19 mouse cellular contexts compared by ENCODE assay signal in the genomic region with DNA sequence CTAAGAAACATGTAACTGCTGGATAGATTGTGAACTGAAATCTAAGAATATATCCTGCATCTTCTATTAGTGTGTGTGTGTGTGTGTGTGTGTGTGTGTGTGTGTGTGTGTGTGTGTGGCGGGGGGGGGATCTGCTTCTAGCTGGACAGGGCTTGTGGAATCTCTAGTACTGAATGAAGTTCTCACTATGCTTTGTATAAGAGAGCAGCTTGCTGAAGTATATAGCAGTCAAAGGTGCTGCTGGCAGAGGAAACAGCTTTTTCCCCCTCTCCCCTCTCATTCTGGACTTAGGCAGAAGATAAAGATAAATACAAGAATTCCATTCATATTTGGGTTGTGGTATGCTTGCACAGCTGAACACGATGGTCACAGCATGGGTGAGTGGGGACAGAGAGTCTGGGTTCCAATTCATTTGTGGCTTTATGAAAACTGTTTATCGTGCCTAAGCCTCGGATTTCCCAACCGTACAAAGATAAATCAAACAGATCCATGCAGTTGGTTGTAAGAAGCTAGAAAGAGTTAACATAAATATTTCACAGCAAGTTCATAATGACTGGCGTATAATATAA.
A peak's percentile ranks its signal among the peaks of the same experiment; 100 is the strongest.
DNase-seq lines count a peak whose midpoint lies in the region; ATAC-seq and TF ChIP-seq lines count a peak whose summit lies in the region.
"Had no signal": no experiment of that assay in that cellular context is flagged by ENCODE, and none has a peak within 500 bp of the region (broad histone marks: within the 10 kb centered on the region; RNA-seq: fewer than 3 reads in every experiment).

No protein-coding gene starts in this region.

- no peak overlapping the region for H3K4me2 ChIP-seq in kidney, postnatal 0 days (ENCODE audit: low read length)
- H3K4me2 ChIP-seq in lung, postnatal 0 days (replicated peaks; ENCODE audit: low read depth, low read length): no peak overlapping the region
- H3K4me2 ChIP-seq in hindbrain, embryonic 11.5 days (replicated peaks; ENCODE audit: low read depth, low read length): no peak overlapping the region
- H3K4me2 ChIP-seq: embryonic facial prominence, embryonic 13.5 days; forebrain, embryonic 13.5 days; heart, embryonic 12.5 days; hindbrain, embryonic 15.5 days had no signal

- no peaks in the 10 kb centered on the region for H3K4me1 ChIP-seq in kidney, postnatal 0 days (replicated peaks; ENCODE audit: insufficient read depth, low read length)
- no peaks in the 10 kb centered on the region for H3K4me1 ChIP-seq in kidney, adult 2 months (ENCODE audit: control insufficient read depth, insufficient read depth, low read length)
- 0 out of 2 replicates have a peak, but pooled peaks cover 4% of the 10 kb centered on the region for H3K4me1 ChIP-seq in lung, postnatal 0 days (ENCODE audit: insufficient read depth, low read depth, low read length)
- H3K4me1 ChIP-seq in embryonic fibroblast, embryonic 13.5 days (ENCODE audit: control insufficient read depth, insufficient read depth, low read length): 0 out of 2 replicates have a peak, but pooled peaks cover 2% of the 10 kb centered on the region
- no peaks in the 10 kb centered on the region for H3K4me1 ChIP-seq in hindbrain, embryonic 11.5 days (replicated peaks; ENCODE audit: control insufficient read depth, insufficient read depth, low read length)
- H3K4me1 ChIP-seq: forebrain, embryonic 13.5 days; heart, embryonic 12.5 days; hindbrain, embryonic 10.5 days; hindbrain, embryonic 15.5 days had no signal

- peak; percentile 31 for DNase-seq in kidney, postnatal 0 days (ENCODE audit: low spot score)
- no peak for DNase-seq in kidney, adult 2 months
- peak; percentile 7 for DNase-seq in lung, postnatal 0 days (ENCODE audit: low spot score)
- DNase-seq in lung, postnatal 25 days (ENCODE audit: low spot score): no peak
- no peak for DNase-seq in cerebellum, adult 18-20 months
- no peak for DNase-seq in hindbrain, embryonic 11.5 days (ENCODE audit: low spot score)
- DNase-seq: adrenal gland, postnatal 10 days; cerebellum, adult 11-12 months; cerebellum, adult 9-11 months; cerebellum, postnatal 36 days; gastrocnemius, adult 2 months; gastrocnemius, postnatal 25 days had no signal

- ATAC-seq in kidney, postnatal 0 days (replicated peaks; ENCODE audit: low FRiP score, low read depth): no peak
- no peak for ATAC-seq in lung, postnatal 0 days
- no peak for ATAC-seq in hindbrain, embryonic 11.5 days (ENCODE audit: low FRiP score)
- ATAC-seq: forebrain, embryonic 13.5 days had no signal

- TF ChIP-seq CTCF in kidney, postnatal 0 days (IDR thresholded peaks at IDR 0.05; ENCODE audit: low read depth): no peak
- no peak for TF ChIP-seq CTCF in kidney, adult 2 months (conservative IDR thresholded peaks at IDR 0.05; ENCODE audit: insufficient read depth, insufficient read length, low read depth, low read length)
- TF ChIP-seq CTCF in lung, postnatal 0 days (IDR thresholded peaks at IDR 0.05): no peak
- TF ChIP-seq CTCF in embryonic fibroblast, embryonic 13.5 days (IDR thresholded peaks at IDR 0.05; ENCODE audit: borderline replicate concordance, insufficient read depth, low read length): no peak

- no peak overlapping the region for H3K4me3 ChIP-seq in kidney, postnatal 0 days (replicated peaks; ENCODE audit: low read depth, low read length)
- no peak overlapping the region for H3K4me3 ChIP-seq in kidney, adult 2 months (ENCODE audit: insufficient read depth, low read depth, low read length)
- H3K4me3 ChIP-seq in lung, postnatal 0 days (ENCODE audit: low read depth, low read length): no peak overlapping the region
- no peak overlapping the region for H3K4me3 ChIP-seq in embryonic fibroblast, embryonic 13.5 days (ENCODE audit: insufficient read depth, low read length)
- H3K4me3 ChIP-seq in hindbrain, embryonic 11.5 days (ENCODE audit: low read depth, low read length): no peak overlapping the region
- H3K4me3 ChIP-seq: embryonic facial prominence, embryonic 13.5 days; forebrain, embryonic 13.5 days; gastrocnemius, adult 2 months; heart, embryonic 12.5 days; hindbrain, embryonic 10.5 days; hindbrain, embryonic 15.5 days had no signal

- TF ChIP-seq EP300 in lung, postnatal 0 days (IDR thresholded peaks at IDR 0.05): no peak

- H3K27me3 ChIP-seq in kidney, postnatal 0 days (ENCODE audit: insufficient read depth, low read length): no peaks in the 10 kb centered on the region
- no peaks in the 10 kb centered on the region for H3K27me3 ChIP-seq in kidney, adult 2 months (replicated peaks; ENCODE audit: control insufficient read depth, insufficient read depth, low read length)
- H3K27me3 ChIP-seq in lung, postnatal 0 days (replicated peaks; ENCODE audit: insufficient read depth, low read length): no peaks in the 10 kb centered on the region
- no peaks in the 10 kb centered on the region for H3K27me3 ChIP-seq in hindbrain, embryonic 11.5 days (ENCODE audit: control insufficient read depth, insufficient read depth, low read length)
- H3K27me3 ChIP-seq: CH12.LX; embryonic facial prominence, embryonic 13.5 days; forebrain, embryonic 13.5 days; heart, embryonic 12.5 days; hindbrain, embryonic 15.5 days had no signal

- no peak overlapping the region for H3K9ac ChIP-seq in kidney, postnatal 0 days (ENCODE audit: low read depth, low read length)
- no peak overlapping the region for H3K9ac ChIP-seq in lung, postnatal 0 days (replicated peaks; ENCODE audit: low read depth)
- no peak overlapping the region for H3K9ac ChIP-seq in hindbrain, embryonic 11.5 days (ENCODE audit: low read depth, low read length)
- H3K9ac ChIP-seq: embryonic facial prominence, embryonic 13.5 days; forebrain, embryonic 13.5 days; heart, embryonic 12.5 days; hindbrain, embryonic 15.5 days had no signal

- no peaks in the 10 kb centered on the region for H3K9me3 ChIP-seq in kidney, postnatal 0 days (replicated peaks; ENCODE audit: low read length)
- no peaks in the 10 kb centered on the region for H3K9me3 ChIP-seq in lung, postnatal 0 days (ENCODE audit: low read length)
- no peaks in the 10 kb centered on the region for H3K9me3 ChIP-seq in hindbrain, embryonic 11.5 days (ENCODE audit: control insufficient read depth, low read length)
- H3K9me3 ChIP-seq: embryonic facial prominence, embryonic 13.5 days; forebrain, embryonic 13.5 days; heart, embryonic 12.5 days; hindbrain, embryonic 10.5 days; hindbrain, embryonic 15.5 days had no signal

- H3K36me3 ChIP-seq in kidney, postnatal 0 days (ENCODE audit: insufficient read depth, low read length): no peaks in the 10 kb centered on the region
- H3K36me3 ChIP-seq in kidney, adult 2 months (ENCODE audit: control insufficient read depth, insufficient read depth, low read length): no peaks in the 10 kb centered on the region
- no peaks in the 10 kb centered on the region for H3K36me3 ChIP-seq in lung, postnatal 0 days (ENCODE audit: insufficient read depth, low read length)
- no peaks in the 10 kb centered on the region for H3K36me3 ChIP-seq in hindbrain, embryonic 11.5 days (ENCODE audit: control insufficient read depth, insufficient read depth, low read length)
- H3K36me3 ChIP-seq: embryonic facial prominence, embryonic 13.5 days; heart, embryonic 12.5 days; hindbrain, embryonic 10.5 days; hindbrain, embryonic 15.5 days had no signal

- TF ChIP-seq POLR2A in kidney, adult 2 months (IDR thresholded peaks at IDR 0.05; ENCODE audit: low read depth, low read length): no peak
- no peak for TF ChIP-seq POLR2A in embryonic fibroblast, embryonic 13.5 days (IDR thresholded peaks at IDR 0.05; ENCODE audit: low read depth, low read length)

- no peak overlapping the region for H3K27ac ChIP-seq in kidney, postnatal 0 days
- no peak overlapping the region for H3K27ac ChIP-seq in kidney, adult 2 months (ENCODE audit: insufficient read depth, low read depth, low read length)
- no peak overlapping the region for H3K27ac ChIP-seq in lung, postnatal 0 days (ENCODE audit: low read length)
- peak overlapping the region; percentile 52 for H3K27ac ChIP-seq in embryonic fibroblast, embryonic 13.5 days (ENCODE audit: insufficient read depth, low read length)
- H3K27ac ChIP-seq in hindbrain, embryonic 11.5 days (ENCODE audit: low read depth, low read length): no peak overlapping the region
- H3K27ac ChIP-seq: embryonic facial prominence, embryonic 13.5 days; forebrain, embryonic 13.5 days; gastrocnemius, adult 2 months; hindbrain, embryonic 10.5 days; hindbrain, embryonic 15.5 days had no signal

- 64% methylated on average over 6 of the region's 6 CpGs for WGBS in kidney, postnatal 0 days
- 78% methylated on average over 6 of the region's 6 CpGs for WGBS in kidney, adult 2 months
- 13% methylated on average over 6 of the region's 6 CpGs for WGBS in lung, postnatal 0 days
- WGBS in hindbrain, embryonic 11.5 days: 72% methylated on average over 6 of the region's 6 CpGs

Comparison
In these comparisons a context has a peak if more than half of its experiments do, and no peak if none do; other contexts are left out.
1. DNase-seq: peak in kidney, postnatal 0 days (single experiment) and lung, postnatal 0 days (single experiment); none in kidney, adult 2 months (single experiment), lung, postnatal 25 days (single experiment), cerebellum, adult 18-20 months (0 of 2) and hindbrain, embryonic 11.5 days (single experiment).